Mouse (Mus musculus) liver, embryonic 12.5 days (tissue): Measurements from ENCODE around the gene Ltb4r1. TPM values are rescaled to one million over a fixed set of nuclear protein-coding genes. Genes with fewer than 3 reads are reported as not detected.
A peak's percentile ranks its signal among the peaks of the same experiment; 100 is the strongest.

Experiments used
- ATAC-seq: fragments of 200-750 bp; cut with Nextera tagmentation; 2 replicates; pipeline ENCODE4 v1.8.0; 2017; ENCODE audit warnings: moderate number of reproducible peaks, mild to moderate bottlenecking, moderate library complexity
- H3K27ac ChIP-seq: fragments of 300-500 bp; sonication (generic); 2 replicates; pipeline ENCODE4 v1.5.1; 2016; ENCODE audit warnings: mild to moderate bottlenecking
- H3K27me3 ChIP-seq: fragments of 300-500 bp; sonication (generic); replicated peaks from 2 replicates; pipeline ENCODE4 v1.6.1; 2016; ENCODE audit warnings: mild to moderate bottlenecking, moderate library complexity
- H3K36me3 ChIP-seq: fragments of 300-500 bp; sonication (generic); 2 replicates; pipeline ENCODE4 v1.6.1; 2016; ENCODE audit warnings: mild to moderate bottlenecking, moderate library complexity
- H3K4me1 ChIP-seq: fragments of 300-500 bp; sonication (generic); 2 replicates; pipeline ENCODE4 v1.6.1; 2016
- H3K4me2 ChIP-seq: fragments of 300-500 bp; sonication (generic); 2 replicates; pipeline ENCODE4 v1.6.1; 2016; ENCODE audit warnings: mild to moderate bottlenecking, moderate library complexity
- H3K4me3 ChIP-seq: fragments of 300-500 bp; sonication (generic); 2 replicates; pipeline ENCODE4 v1.5.1; 2016; ENCODE audit warnings: mild to moderate bottlenecking, moderate library complexity
- H3K9ac ChIP-seq: fragments of 300-500 bp; sonication (generic); 2 replicates; pipeline ENCODE4 v1.6.1; 2016; ENCODE audit warnings: mild to moderate bottlenecking, moderate library complexity
- H3K9me3 ChIP-seq: fragments of 300-500 bp; sonication (generic); replicated peaks from 2 replicates; pipeline ENCODE4 v1.6.1; 2016; ENCODE audit warnings: mild to moderate bottlenecking, moderate library complexity
- WGBS: fragments of 180-500 bp; shearing (Covaris S2); methylation state at CpG from one replicate; pipeline ENCODE4 v1.1.7; 2016; ENCODE audit not compliant: insufficient replicate concordance; 5-methylcytosine and 5-hydroxymethylcytosine counted together
- polyA plus RNA-seq: library from polyadenylated mRNA; unstranded; fragments of >200 nt; fragmentation: Nextera tagmentation; extraction: Ambion mirVana; gene quantifications from 2 replicates; pipeline ENCODE4 v1.2.1, GENCODE M21; 2016

Ltb4r1 gene
- polyA plus RNA-seq, 1 experiment from 2014 or later, result 3.6 TPM

GRCm38 (mm10) chr14:55793461-55793860 is 27.7 kb downstream of the Ltb4r1 start:
- WGBS, result 54% methylated on average over 2 of the region's 2 CpGs
- H3K9ac ChIP-seq, result no peak overlapping the region
- H3K27me3 ChIP-seq, result no peaks in the 10 kb centered on the region; the same call in 1 of the 2 replicates
- ATAC-seq, result no peak
- H3K4me1 ChIP-seq, result peaks cover 17% of the 10 kb centered on the region
- H3K9me3 ChIP-seq, result no peaks in the 10 kb centered on the region
- no peak overlapping the region for H3K4me2 ChIP-seq
- no peak overlapping the region for H3K27ac ChIP-seq
- H3K36me3 ChIP-seq, result no peaks in the 10 kb centered on the region
- no peak overlapping the region for H3K4me3 ChIP-seq

GRCm38 (mm10) chr14:55793946-55794345 is 28.2 kb downstream of the Ltb4r1 start:
- Histone ChIP-seq H3K9me3 (no peaks in the 10 kb centered on the region), H3K9ac (no peak overlapping the region), H3K4me1 (peaks cover 12% of the 10 kb centered on the region), H3K4me2 (no peak overlapping the region), H3K36me3 (no peaks in the 10 kb centered on the region), H3K4me3 (no peak overlapping the region), H3K27ac (no peak overlapping the region), H3K27me3 (no peaks in the 10 kb centered on the region; the same call in 1 of the 2 replicates)
- 44% methylated on average over 2 of the region's 2 CpGs for WGBS
- ATAC-seq, result no peak

- peak; percentile 35; the same call in 1 of the 2 replicates for ATAC-seq
- 0 out of 2 replicates have a peak overlapping the region, but pooled peaks have one; percentile 9 for H3K4me2 ChIP-seq
- H3K27me3 ChIP-seq, result no peaks in the 10 kb centered on the region
- WGBS, result 54% methylated on average over 15 of the region's 15 CpGs
- no peaks in the 10 kb centered on the region for H3K36me3 ChIP-seq
- no peak overlapping the region; the same call in 1 of the 2 replicates for H3K27ac ChIP-seq
- H3K9ac ChIP-seq, result no peak overlapping the region
- H3K4me3 ChIP-seq, result no peak overlapping the region
- H3K9me3 ChIP-seq, result no peaks in the 10 kb centered on the region
- peaks cover 11% of the 10 kb centered on the region for H3K4me1 ChIP-seq
Measured at GRCm38 (mm10) chr14:55795380-55796163, 29.8 kb downstream of the Ltb4r1 start.

- Histone ChIP-seq H3K36me3 (no peaks in the 10 kb centered on the region), H3K27me3 (peaks cover 9% of the 10 kb centered on the region), H3K4me3 (peak overlapping the region; percentile 38), H3K4me2 (peak overlapping the region; percentile 59), H3K9ac (no peak overlapping the region), H3K27ac (no peak overlapping the region), H3K4me1 (0 out of 2 replicates have a peak, but pooled peaks cover 9% of the 10 kb centered on the region), H3K9me3 (no peaks in the 10 kb centered on the region)
- 21% methylated on average over 16 of the region's 16 CpGs for WGBS
- no peak for ATAC-seq
Measured at GRCm38 (mm10) chr14:55814885-55815284, 49.1 kb downstream of the Ltb4r1 start.

GRCm38 (mm10) chr14:55815310-55815751 is 49.6 kb downstream of the Ltb4r1 start:
- WGBS, result 29% methylated on average over 17 of the region's 17 CpGs
- H3K36me3 ChIP-seq, result no peaks in the 10 kb centered on the region
- H3K4me1 ChIP-seq, result 0 out of 2 replicates have a peak, but pooled peaks cover 9% of the 10 kb centered on the region
- no peak overlapping the region for H3K9ac ChIP-seq
- 0 out of 2 replicates have a peak, but pooled peaks have one; percentile 15 for ATAC-seq
- H3K27me3 ChIP-seq, result peaks cover 9% of the 10 kb centered on the region
- no peaks in the 10 kb centered on the region for H3K9me3 ChIP-seq
- H3K4me3 ChIP-seq, result peak overlapping the region; percentile 38
- H3K4me2 ChIP-seq, result peak overlapping the region; percentile 59
- H3K27ac ChIP-seq, result no peak overlapping the region

Other genes with a start within 250 kb of the Ltb4r1 start
- gene Nrl, start 241.0 kb upstream of the Ltb4r1 start, polyA plus RNA-seq, result not detected in 2 replicates
- gene Pck2, start 225.7 kb upstream of the Ltb4r1 start, polyA plus RNA-seq, result 35.5 and 37.4 TPM in 2 replicates
- gene Dcaf11, start 206.0 kb upstream of the Ltb4r1 start, polyA plus RNA-seq, result 57.1 and 60.3 TPM in 2 replicates
- gene A730061H03Rik, start 205.6 kb upstream of the Ltb4r1 start, polyA plus RNA-seq, result 1.9 and 2.7 TPM in 2 replicates
- 0.63 and 0.75 TPM in 2 replicates for gene Fitm1, start 190.3 kb upstream of the Ltb4r1 start, polyA plus RNA-seq
- 108 and 111 TPM in 2 replicates for gene Psme1, start 187.8 kb upstream of the Ltb4r1 start, polyA plus RNA-seq
- gene Emc9, start 180.7 kb upstream of the Ltb4r1 start, polyA plus RNA-seq, result 28.7 and 32.9 TPM in 2 replicates
- gene Psme2, start 174.8 kb upstream of the Ltb4r1 start, polyA plus RNA-seq, result 221 and 222 TPM in 2 replicates
- gene Rnf31, start 174.3 kb upstream of the Ltb4r1 start, polyA plus RNA-seq, result 14.2 and 15.7 TPM in 2 replicates
- 14.4 and 15.3 TPM in 2 replicates for gene Irf9, start 162.4 kb upstream of the Ltb4r1 start, polyA plus RNA-seq
- gene Rec8, start 147.9 kb upstream of the Ltb4r1 start, polyA plus RNA-seq, result 1.8 and 3.2 TPM in 2 replicates
- gene Ipo4, start 130.0 kb upstream of the Ltb4r1 start, polyA plus RNA-seq, result 46.0 and 48.8 TPM in 2 replicates
- 1.8 and 2.8 TPM in 2 replicates for gene Gm49378, start 128.1 kb upstream of the Ltb4r1 start, polyA plus RNA-seq
- 64.9 and 69.7 TPM in 2 replicates for gene Tm9sf1, start 122.2 kb upstream of the Ltb4r1 start, polyA plus RNA-seq
- gene Tssk4, start 115.8 kb upstream of the Ltb4r1 start, polyA plus RNA-seq, result 0.18 and 0.30 TPM in 2 replicates
- 27.5 and 28.1 TPM in 2 replicates for gene Mdp1, start 105.5 kb upstream of the Ltb4r1 start, polyA plus RNA-seq
- 36.8 and 39.1 TPM in 2 replicates for gene Gmpr2, start 94.0 kb upstream of the Ltb4r1 start, polyA plus RNA-seq
- 322 and 329 TPM in 2 replicates for gene Nedd8, start 93.8 kb upstream of the Ltb4r1 start, polyA plus RNA-seq
- gene Tinf2, start 84.1 kb upstream of the Ltb4r1 start, polyA plus RNA-seq, result 31.9 and 32.2 TPM in 2 replicates
- 1.6 and 2.1 TPM in 2 replicates for gene Tgm1, start 52.0 kb upstream of the Ltb4r1 start, polyA plus RNA-seq
- gene Rabggta, start 43.7 kb upstream of the Ltb4r1 start, polyA plus RNA-seq, result 18.3 and 18.9 TPM in 2 replicates
- gene Dhrs1, start 20.3 kb upstream of the Ltb4r1 start, polyA plus RNA-seq, result 34.3 and 35.2 TPM in 2 replicates
- gene Nop9, start 20.3 kb upstream of the Ltb4r1 start, polyA plus RNA-seq, result 56.0 and 59.4 TPM in 2 replicates
- gene Cideb, start 7.5 kb upstream of the Ltb4r1 start, polyA plus RNA-seq, result 10.7 and 11.2 TPM in 2 replicates
- gene Ltb4r2, start 4.5 kb upstream of the Ltb4r1 start, polyA plus RNA-seq, result 1.3 and 1.8 TPM in 2 replicates
- 2.9 and 3.6 TPM in 2 replicates for gene Adcy4, start 18.1 kb downstream of the Ltb4r1 start, polyA plus RNA-seq
- gene Ripk3, start 22.9 kb downstream of the Ltb4r1 start, polyA plus RNA-seq, result 29.1 and 30.0 TPM in 2 replicates
- 3.3 and 5.3 TPM in 2 replicates for gene Nfatc4, start 57.2 kb downstream of the Ltb4r1 start, polyA plus RNA-seq
- gene Nynrin, start 88.0 kb downstream of the Ltb4r1 start, polyA plus RNA-seq, result 7.0 and 8.2 TPM in 2 replicates
- gene Cbln3, start 118.4 kb downstream of the Ltb4r1 start, polyA plus RNA-seq, result 0.25 TPM in 2 replicates
- 12.8 and 13.0 TPM in 2 replicates for gene Khnyn, start 119.0 kb downstream of the Ltb4r1 start, polyA plus RNA-seq
- gene Sdr39u1, start 134.3 kb downstream of the Ltb4r1 start, polyA plus RNA-seq, result 14.0 and 15.3 TPM in 2 replicates
- gene Cma1, start 178.7 kb downstream of the Ltb4r1 start, polyA plus RNA-seq, result not detected in 2 replicates
- gene Cma2, start 185.0 kb downstream of the Ltb4r1 start, polyA plus RNA-seq, result not detected in 2 replicates